Mouse (Mus musculus) lung, embryonic 14.5 days (tissue): ENCODE data around the gene Acsl4. TPM values are rescaled to one million over a fixed set of nuclear protein-coding genes. Genes with fewer than 3 reads are reported as not detected.

Source experiments
- ATAC-seq: fragments of 200-750 bp; cut with Nextera tagmentation; 2 replicates; pipeline ENCODE4 v1.8.0; 2017; ENCODE audit warnings: mild to moderate bottlenecking, moderate TSS enrichment, moderate library complexity; ENCODE audit not compliant: insufficient read depth
- DNase-seq: peaks from one replicate; pipeline ENCODE4 v3.0.0-alpha.2; 2015
- H3K27ac ChIP-seq: fragments of 300-500 bp; sonication (generic); 2 replicates; pipeline ENCODE4 v1.5.1; 2014; ENCODE audit warnings: low read depth, mild to moderate bottlenecking, moderate library complexity
- H3K27me3 ChIP-seq: fragments of 300-500 bp; sonication (generic); 2 replicates; pipeline ENCODE4 v1.6.1; 2014; ENCODE audit warnings: low read length, control low read depth; ENCODE audit not compliant: insufficient read depth
- H3K36me3 ChIP-seq: fragments of 300-500 bp; sonication (generic); 2 replicates; pipeline ENCODE4 v1.6.1; 2014; ENCODE audit warnings: control low read depth; ENCODE audit not compliant: insufficient read depth
- H3K4me1 ChIP-seq: fragments of 300-500 bp; sonication (generic); 2 replicates; pipeline ENCODE4 v1.6.1; 2014; ENCODE audit warnings: antibody characterized with exemption, control low read depth; ENCODE audit not compliant: insufficient read depth
- H3K4me2 ChIP-seq: fragments of 300-500 bp; sonication (generic); 2 replicates; pipeline ENCODE4 v1.6.1; 2014; ENCODE audit warnings: mild to moderate bottlenecking
- H3K4me3 ChIP-seq: fragments of 300-500 bp; sonication (generic); 2 replicates; pipeline ENCODE4 v1.5.1; 2014; ENCODE audit warnings: low read depth, low read length
- H3K9ac ChIP-seq: fragments of 300-500 bp; sonication (generic); 2 replicates; pipeline ENCODE4 v1.6.1; 2014
- H3K9me3 ChIP-seq: fragments of 300-500 bp; sonication (generic); 2 replicates; pipeline ENCODE4 v1.6.1; 2016; ENCODE audit warnings: low read depth, low read length, control low read depth
- CTCF ChIP-seq: IDR thresholded peaks from 2 replicates; pipeline ENCODE4 v1.5.1; 2016; ENCODE audit warnings: antibody characterized with exemption, low read depth
- WGBS: fragments of 180-500 bp; shearing (Covaris S2); extraction: QIAGEN DNeasy Blood & Tissue Kit; methylation state at CpG from one replicate; pipeline ENCODE4 v1.1.7; 2014; 5-methylcytosine and 5-hydroxymethylcytosine counted together
- polyA plus RNA-seq: library from polyadenylated mRNA; unstranded; fragments of >200 nt; fragmentation: Nextera tagmentation; extraction: Ambion mirVana; gene quantifications from 2 replicates; pipeline ENCODE4 v1.2.1, GENCODE M21; 2014

Acsl4 gene
- polyA plus RNA-seq, 1 experiment from 2014 or later = 20.0 TPM

- no peaks in the 10 kb centered on the region for H3K4me1 ChIP-seq
Measured at GRCm38 (mm10) chrX:142379894-142380293, 10.4 kb downstream of the Acsl4 start.

GRCm38 (mm10) chrX:142378048-142378447, 12.3 kb downstream of the Acsl4 start:
- no peak overlapping the region for H3K27ac ChIP-seq
- no peaks in the 10 kb centered on the region for H3K27me3 ChIP-seq
- no peak for TF ChIP-seq CTCF
- no peak overlapping the region for H3K9ac ChIP-seq
- H3K36me3 ChIP-seq = no peaks in the 10 kb centered on the region
- DNase-seq = no peak
- no peak overlapping the region for H3K4me2 ChIP-seq
- WGBS = 85% methylated on average over 6 of the region's 6 CpGs
- ATAC-seq = no peak
- no peaks in the 10 kb centered on the region for H3K9me3 ChIP-seq
- H3K4me1 ChIP-seq = no peaks in the 10 kb centered on the region
- no peak overlapping the region for H3K4me3 ChIP-seq

More at GRCm38 (mm10) chrX:142379894-142380293, 10.4 kb downstream of the Acsl4 start:
- DNase-seq (no peak), ATAC-seq (no peak)
- Histone ChIP-seq H3K27me3 (no peaks in the 10 kb centered on the region), H3K9me3 (no peaks in the 10 kb centered on the region), H3K36me3 (no peaks in the 10 kb centered on the region), H3K4me3 (no peak overlapping the region), H3K27ac (no peak overlapping the region), H3K9ac (no peak overlapping the region), H3K4me2 (no peak overlapping the region)
- TF ChIP-seq CTCF = no peak
- 76% methylated on average over 6 of the region's 6 CpGs for WGBS

GRCm38 (mm10) chrX:142377358-142377757, 13.0 kb downstream of the Acsl4 start:
- Histone ChIP-seq H3K9me3 (no peaks in the 10 kb centered on the region), H3K36me3 (no peaks in the 10 kb centered on the region), H3K9ac (no peak overlapping the region), H3K27ac (no peak overlapping the region), H3K4me2 (no peak overlapping the region), H3K4me3 (no peak overlapping the region), H3K27me3 (no peaks in the 10 kb centered on the region), H3K4me1 (no peaks in the 10 kb centered on the region)
- ATAC-seq (no peak), DNase-seq (no peak)
- TF ChIP-seq CTCF = no peak
- 58% methylated on average over 3 of the region's 3 CpGs for WGBS

- no peak for TF ChIP-seq CTCF
- no peak for ATAC-seq
- Histone ChIP-seq H3K9me3 (no peaks in the 10 kb centered on the region), H3K36me3 (no peaks in the 10 kb centered on the region), H3K27me3 (no peaks in the 10 kb centered on the region), H3K4me1 (no peaks in the 10 kb centered on the region), H3K9ac (no peak overlapping the region), H3K27ac (no peak overlapping the region), H3K4me3 (no peak overlapping the region), H3K4me2 (no peak overlapping the region)
- WGBS = 42% methylated on average over 3 of the region's 3 CpGs
- no peak for DNase-seq
Measured at GRCm38 (mm10) chrX:142376747-142377146, 13.6 kb downstream of the Acsl4 start.

- ATAC-seq (no peak), DNase-seq (no peak)
- Histone ChIP-seq H3K9ac (no peak overlapping the region), H3K4me3 (no peak overlapping the region), H3K9me3 (no peaks in the 10 kb centered on the region), H3K27me3 (no peaks in the 10 kb centered on the region), H3K36me3 (no peaks in the 10 kb centered on the region), H3K4me2 (no peak overlapping the region), H3K4me1 (no peaks in the 10 kb centered on the region), H3K27ac (no peak overlapping the region)
- TF ChIP-seq CTCF = no peak
- WGBS = 82% methylated on average over 4 of the region's 4 CpGs
Measured at GRCm38 (mm10) chrX:142375519-142375918, 14.8 kb downstream of the Acsl4 start.

- no peaks in the 10 kb centered on the region for H3K27me3 ChIP-seq
- no peak overlapping the region for H3K9ac ChIP-seq
- no peak for ATAC-seq
- no peak overlapping the region for H3K4me3 ChIP-seq
- H3K4me1 ChIP-seq = no peaks in the 10 kb centered on the region
- H3K4me2 ChIP-seq = no peak overlapping the region
- 18% methylated on average over 3 of the region's 3 CpGs for WGBS
- H3K27ac ChIP-seq = no peak overlapping the region
- DNase-seq = peak; percentile 80
- TF ChIP-seq CTCF = peak; percentile 72
- H3K36me3 ChIP-seq = no peaks in the 10 kb centered on the region
- no peaks in the 10 kb centered on the region for H3K9me3 ChIP-seq
Measured at GRCm38 (mm10) chrX:142372393-142372792, 17.9 kb downstream of the Acsl4 start.

- DNase-seq (peak; percentile 41), ATAC-seq (no peak; the same call in 1 of the 2 replicates)
- Histone ChIP-seq H3K36me3 (no peaks in the 10 kb centered on the region), H3K9me3 (no peaks in the 10 kb centered on the region), H3K4me2 (no peak overlapping the region), H3K4me3 (no peak overlapping the region), H3K9ac (no peak overlapping the region), H3K4me1 (no peaks in the 10 kb centered on the region), H3K27ac (no peak overlapping the region), H3K27me3 (no peaks in the 10 kb centered on the region)
- WGBS = 24% methylated on average over 7 of the region's 7 CpGs
- TF ChIP-seq CTCF = no peak
Measured at GRCm38 (mm10) chrX:142369935-142370334, 20.4 kb downstream of the Acsl4 start.

- no peak overlapping the region for H3K4me3 ChIP-seq
- H3K4me1 ChIP-seq = no peaks in the 10 kb centered on the region
- 91% methylated on average over 1 of the region's 1 CpGs for WGBS
- no peaks in the 10 kb centered on the region for H3K36me3 ChIP-seq
- TF ChIP-seq CTCF = no peak
- ATAC-seq (no peak), DNase-seq (no peak)
- no peaks in the 10 kb centered on the region for H3K27me3 ChIP-seq
- no peak overlapping the region for H3K9ac ChIP-seq
- no peak overlapping the region for H3K4me2 ChIP-seq
- H3K9me3 ChIP-seq = no peaks in the 10 kb centered on the region
- no peak overlapping the region for H3K27ac ChIP-seq
Measured at GRCm38 (mm10) chrX:142363882-142364281, 26.5 kb downstream of the Acsl4 start.
